Mouse (Mus musculus): ENCODE measurements at regions not wholly inside any gene's neighbourhood (a gene's known extent, or its start where the extent isn't known, plus 50 kb on each side); places are given as distances from the start of the nearest gene placed in this dataset.

GRCm38 (mm10) chr8:86222715-86223114 lies 357.8 kb downstream of the Abcc12 start:
- Histone ChIP-seq H3K9ac (replicated peaks) (no peak overlapping the region), H3K4me2 (no peak overlapping the region), H3K4me1 (replicated peaks) (no peaks in the 10 kb centered on the region), H3K27me3 (no peaks in the 10 kb centered on the region), H3K27ac (no peak overlapping the region), H3K36me3 (no peaks in the 10 kb centered on the region), H3K4me3 (replicated peaks) (no peak overlapping the region), H3K9me3 (no peaks in the 10 kb centered on the region)
- WGBS = 93% methylated on average over 7 of the region's 7 CpGs
- ATAC-seq (ENCODE audit: insufficient number of reproducible peaks, insufficient read depth, low FRiP score, low TSS enrichment, low read depth) = no peak

- ATAC-seq (ENCODE audit: insufficient number of reproducible peaks, insufficient read depth, low FRiP score, low TSS enrichment, low read depth) = no peak
- 89% methylated on average over 4 of the region's 4 CpGs for WGBS
Measured at GRCm38 (mm10) chr8:86222228-86222627, 358.3 kb downstream of the Abcc12 start.

GRCm38 (mm10) chr8:86214399-86214798 lies 366.1 kb downstream of the Abcc12 start:
- H3K9ac ChIP-seq (replicated peaks) = no peak overlapping the region
- no peak for ATAC-seq (ENCODE audit: insufficient number of reproducible peaks, insufficient read depth, low FRiP score, low TSS enrichment, low read depth)
- H3K9me3 ChIP-seq = no peaks in the 10 kb centered on the region
- no peaks in the 10 kb centered on the region for H3K36me3 ChIP-seq
- H3K4me2 ChIP-seq = no peak overlapping the region
- no peaks in the 10 kb centered on the region for H3K4me1 ChIP-seq (replicated peaks)
- no peak overlapping the region for H3K4me3 ChIP-seq (replicated peaks)
- 92% methylated on average over 8 of the region's 8 CpGs for WGBS
- no peak overlapping the region for H3K27ac ChIP-seq
- H3K27me3 ChIP-seq = no peaks in the 10 kb centered on the region

More at GRCm38 (mm10) chr8:86222228-86222627, 358.3 kb downstream of the Abcc12 start:
- no peaks in the 10 kb centered on the region for H3K36me3 ChIP-seq
- H3K27me3 ChIP-seq = no peaks in the 10 kb centered on the region
- H3K9me3 ChIP-seq = no peaks in the 10 kb centered on the region
- H3K9ac ChIP-seq (replicated peaks) = no peak overlapping the region
- no peaks in the 10 kb centered on the region for H3K4me1 ChIP-seq (replicated peaks)
- H3K27ac ChIP-seq = no peak overlapping the region
- no peak overlapping the region for H3K4me2 ChIP-seq
- H3K4me3 ChIP-seq (replicated peaks) = no peak overlapping the region

- Histone ChIP-seq H3K27me3 (no peaks in the 10 kb centered on the region), H3K36me3 (no peaks in the 10 kb centered on the region), H3K27ac (no peak overlapping the region), H3K4me3 (replicated peaks) (no peak overlapping the region), H3K4me2 (no peak overlapping the region), H3K9me3 (no peaks in the 10 kb centered on the region), H3K4me1 (replicated peaks) (no peaks in the 10 kb centered on the region), H3K9ac (replicated peaks) (no peak overlapping the region)
- 93% methylated on average over 2 of the region's 2 CpGs for WGBS
- no peak for ATAC-seq (ENCODE audit: insufficient number of reproducible peaks, insufficient read depth, low FRiP score, low TSS enrichment, low read depth)
Measured at GRCm38 (mm10) chr8:86212461-86212860, 368.0 kb downstream of the Abcc12 start.

- no peak for ATAC-seq (ENCODE audit: insufficient number of reproducible peaks, insufficient read depth, low FRiP score, low TSS enrichment, low read depth)
- H3K27me3 ChIP-seq = no peaks in the 10 kb centered on the region
- H3K36me3 ChIP-seq = no peaks in the 10 kb centered on the region
- no peak overlapping the region for H3K27ac ChIP-seq
- no peaks in the 10 kb centered on the region for H3K4me1 ChIP-seq (replicated peaks)
- H3K9ac ChIP-seq (replicated peaks) = no peak overlapping the region
- H3K4me2 ChIP-seq = no peak overlapping the region
- no peaks in the 10 kb centered on the region for H3K9me3 ChIP-seq
- no peak overlapping the region for H3K4me3 ChIP-seq (replicated peaks)
- WGBS = 86% methylated on average over 5 of the region's 5 CpGs
Measured at GRCm38 (mm10) chr8:86208812-86209262, 368.1 kb downstream of the Phkb start.

GRCm38 (mm10) chr8:86204421-86205229 lies 363.9 kb downstream of the Phkb start:
- WGBS = 71% methylated on average over 6 of the region's 6 CpGs
- no peak for ATAC-seq (ENCODE audit: insufficient number of reproducible peaks, insufficient read depth, low FRiP score, low TSS enrichment, low read depth)
- Histone ChIP-seq H3K4me3 (replicated peaks) (no peak overlapping the region), H3K27ac (no peak overlapping the region), H3K4me2 (no peak overlapping the region), H3K4me1 (replicated peaks) (no peaks in the 10 kb centered on the region), H3K9me3 (no peaks in the 10 kb centered on the region), H3K27me3 (no peaks in the 10 kb centered on the region), H3K36me3 (no peaks in the 10 kb centered on the region), H3K9ac (replicated peaks) (no peak overlapping the region)

GRCm38 (mm10) chr8:86203107-86203506 lies 362.3 kb downstream of the Phkb start:
- Histone ChIP-seq H3K4me1 (replicated peaks) (no peaks in the 10 kb centered on the region), H3K9me3 (no peaks in the 10 kb centered on the region), H3K36me3 (no peaks in the 10 kb centered on the region), H3K9ac (replicated peaks) (no peak overlapping the region), H3K4me3 (replicated peaks) (no peak overlapping the region), H3K27ac (no peak overlapping the region), H3K4me2 (no peak overlapping the region), H3K27me3 (no peaks in the 10 kb centered on the region)
- ATAC-seq (ENCODE audit: insufficient number of reproducible peaks, insufficient read depth, low FRiP score, low TSS enrichment, low read depth) = no peak
- WGBS = 70% methylated on average over 9 of the region's 9 CpGs

GRCm38 (mm10) chr8:86201830-86202229 lies 361.1 kb downstream of the Phkb start:
- no peak overlapping the region for H3K4me2 ChIP-seq
- H3K36me3 ChIP-seq = no peaks in the 10 kb centered on the region
- no peak overlapping the region for H3K9ac ChIP-seq (replicated peaks)
- H3K4me1 ChIP-seq (replicated peaks) = no peaks in the 10 kb centered on the region
- H3K27me3 ChIP-seq = no peaks in the 10 kb centered on the region
- ATAC-seq (ENCODE audit: insufficient number of reproducible peaks, insufficient read depth, low FRiP score, low TSS enrichment, low read depth) = no peak
- no peaks in the 10 kb centered on the region for H3K9me3 ChIP-seq
- no peak overlapping the region for H3K27ac ChIP-seq
- WGBS = 85% methylated on average over 4 of the region's 4 CpGs
- H3K4me3 ChIP-seq (replicated peaks) = no peak overlapping the region

GRCm38 (mm10) chr8:86192262-86192661 lies 351.5 kb downstream of the Phkb start:
- Histone ChIP-seq H3K27me3 (no peaks in the 10 kb centered on the region), H3K36me3 (no peaks in the 10 kb centered on the region), H3K4me1 (replicated peaks) (no peaks in the 10 kb centered on the region), H3K27ac (no peak overlapping the region), H3K9me3 (no peaks in the 10 kb centered on the region), H3K9ac (replicated peaks) (no peak overlapping the region), H3K4me2 (no peak overlapping the region), H3K4me3 (replicated peaks) (no peak overlapping the region)
- 83% methylated on average over 4 of the region's 4 CpGs for WGBS
- ATAC-seq (ENCODE audit: insufficient number of reproducible peaks, insufficient read depth, low FRiP score, low TSS enrichment, low read depth) = no peak

- no peak overlapping the region for H3K4me3 ChIP-seq (replicated peaks)
- no peaks in the 10 kb centered on the region for H3K9me3 ChIP-seq
- H3K4me2 ChIP-seq = no peak overlapping the region
- H3K9ac ChIP-seq (replicated peaks) = no peak overlapping the region
- H3K27me3 ChIP-seq = no peaks in the 10 kb centered on the region
- H3K36me3 ChIP-seq = no peaks in the 10 kb centered on the region
- no peaks in the 10 kb centered on the region for H3K4me1 ChIP-seq (replicated peaks)
- no peak for ATAC-seq (ENCODE audit: insufficient number of reproducible peaks, insufficient read depth, low FRiP score, low TSS enrichment, low read depth)
- 90% methylated on average over 5 of the region's 5 CpGs for WGBS
- no peak overlapping the region for H3K27ac ChIP-seq
Measured at GRCm38 (mm10) chr8:86184671-86185070, 343.9 kb downstream of the Phkb start.

- no peak overlapping the region for H3K4me2 ChIP-seq
- no peaks in the 10 kb centered on the region for H3K4me1 ChIP-seq (replicated peaks)
- no peak overlapping the region for H3K9ac ChIP-seq (replicated peaks)
- no peaks in the 10 kb centered on the region for H3K27me3 ChIP-seq
- ATAC-seq (ENCODE audit: insufficient number of reproducible peaks, insufficient read depth, low FRiP score, low TSS enrichment, low read depth) = no peak
- no peaks in the 10 kb centered on the region for H3K36me3 ChIP-seq
- H3K27ac ChIP-seq = no peak overlapping the region
- H3K4me3 ChIP-seq (replicated peaks) = no peak overlapping the region
- H3K9me3 ChIP-seq = no peaks in the 10 kb centered on the region
- WGBS = 80% methylated on average over 3 of the region's 3 CpGs
Measured at GRCm38 (mm10) chr8:86180793-86181192, 340.0 kb downstream of the Phkb start.

GRCm38 (mm10) chr8:86170091-86170490 lies 329.3 kb downstream of the Phkb start:
- WGBS = 93% methylated on average over 1 of the region's 1 CpGs
- Histone ChIP-seq H3K4me3 (replicated peaks) (no peak overlapping the region), H3K27ac (no peak overlapping the region)

More at GRCm38 (mm10) chr8:86170091-86170490, 329.3 kb downstream of the Phkb start:
- H3K27me3 ChIP-seq = no peaks in the 10 kb centered on the region
- H3K9me3 ChIP-seq = no peaks in the 10 kb centered on the region
- H3K4me1 ChIP-seq (replicated peaks) = no peaks in the 10 kb centered on the region
- no peak overlapping the region for H3K4me2 ChIP-seq
- H3K36me3 ChIP-seq = no peaks in the 10 kb centered on the region
- no peak for ATAC-seq (ENCODE audit: insufficient number of reproducible peaks, insufficient read depth, low FRiP score, low TSS enrichment, low read depth)
- H3K9ac ChIP-seq (replicated peaks) = no peak overlapping the region

Data from limb, embryonic 12.5 days (tissue).